Mouse (Mus musculus): ENCODE results near the gene Trp53bp2.
A peak's percentile ranks its signal among the peaks of the same experiment; 100 is the strongest.

Gene Trp53bp2

DNA sequence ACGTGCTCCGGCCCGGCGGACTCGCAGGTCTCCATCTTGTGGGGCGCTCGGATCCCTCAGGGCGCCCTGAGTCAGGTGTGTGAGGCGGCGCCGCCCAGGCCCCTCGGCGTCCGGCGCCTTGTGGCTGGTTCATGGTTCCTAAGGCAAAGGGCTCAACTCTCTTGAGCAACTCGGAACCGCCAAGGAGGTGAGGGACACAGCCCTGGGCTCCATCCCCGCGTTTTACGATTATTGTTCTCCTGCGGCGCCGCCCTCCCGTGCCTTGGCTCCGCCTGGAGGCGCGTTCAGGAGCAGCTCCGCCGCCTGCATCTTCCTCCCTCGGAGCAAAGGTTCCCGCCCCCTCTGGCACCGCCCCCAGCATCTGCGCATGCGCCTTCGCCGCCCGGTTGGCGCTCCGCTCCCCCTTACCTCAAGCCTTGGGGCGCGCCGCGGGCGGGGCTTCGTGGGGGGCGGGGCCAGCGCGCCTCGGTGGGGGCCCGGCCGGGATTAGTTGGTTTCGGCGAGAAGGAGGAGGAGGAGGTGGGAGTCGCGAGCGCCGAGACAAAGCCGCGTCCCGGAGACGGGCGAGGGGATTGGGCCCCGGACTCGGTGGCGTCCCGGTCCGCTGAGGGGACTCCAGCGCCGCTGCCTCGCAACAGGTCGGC is at the start of gene Trp53bp2:
Trp53bp2 (plus strand) TSS at position 489 of the 644 bp plus-strand sequence.
- DNase-seq = peak; percentile 100

GRCm38 (mm10) chr1:182362703-182363102 is 46.3 kb upstream of the Trp53bp2 start:
- DNase-seq = no peak

DNA sequence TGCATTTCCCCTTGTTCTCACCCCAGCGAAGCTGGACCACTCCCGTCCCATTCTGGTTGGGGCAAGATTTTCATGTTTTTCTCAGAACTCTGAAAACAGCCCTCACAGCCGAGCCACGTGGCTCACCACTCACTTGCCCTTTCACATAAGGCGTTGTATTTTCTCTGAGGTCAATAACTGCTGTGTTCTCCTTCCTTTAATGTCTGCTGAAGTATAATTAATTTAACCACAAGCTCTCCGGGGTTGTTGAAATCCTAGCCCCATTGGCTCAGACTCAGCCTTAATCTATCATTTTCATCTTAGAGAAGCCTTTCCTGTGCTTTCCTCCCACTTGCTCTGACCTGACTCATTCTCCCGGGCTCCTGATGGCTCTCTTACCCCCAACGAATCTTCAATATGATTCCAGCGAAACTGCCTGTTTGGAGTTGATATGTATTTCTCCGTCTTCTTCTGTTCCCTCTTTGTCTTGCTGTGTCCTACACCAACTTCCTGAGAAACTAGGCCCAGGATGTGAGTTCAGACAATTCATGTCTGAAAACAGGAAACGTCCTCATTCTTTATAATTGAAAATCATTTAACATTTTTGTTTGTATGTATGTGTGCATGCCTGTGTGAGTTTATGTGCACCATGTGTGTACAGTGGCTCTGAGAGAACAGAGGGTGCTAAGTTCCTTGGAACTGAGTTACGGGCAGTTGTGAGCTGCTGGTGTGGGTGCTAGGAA is 45.1 kb upstream of the Trp53bp2 start:
- DNase-seq = no peak

DNA sequence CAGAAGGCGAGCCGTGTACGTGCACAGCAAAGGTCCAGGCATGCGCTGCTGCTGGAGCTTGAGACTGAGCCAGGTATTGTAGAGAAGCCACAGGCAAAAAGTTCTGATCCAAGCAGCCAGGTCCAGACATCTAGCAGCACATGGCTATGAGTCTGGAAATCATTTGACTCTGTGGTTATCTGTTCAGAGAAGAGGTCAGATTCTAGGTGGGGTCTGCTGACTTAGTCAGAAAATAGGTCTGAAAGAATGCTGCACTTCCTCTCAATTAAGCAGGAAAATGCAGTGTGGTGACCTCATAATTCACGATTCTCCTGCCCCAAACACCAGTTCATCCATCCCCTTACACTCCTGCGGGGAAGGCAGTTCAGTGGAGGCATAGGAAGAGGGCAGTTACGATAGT is 40.7 kb upstream of the Trp53bp2 start:
- no peak for DNase-seq

DNA sequence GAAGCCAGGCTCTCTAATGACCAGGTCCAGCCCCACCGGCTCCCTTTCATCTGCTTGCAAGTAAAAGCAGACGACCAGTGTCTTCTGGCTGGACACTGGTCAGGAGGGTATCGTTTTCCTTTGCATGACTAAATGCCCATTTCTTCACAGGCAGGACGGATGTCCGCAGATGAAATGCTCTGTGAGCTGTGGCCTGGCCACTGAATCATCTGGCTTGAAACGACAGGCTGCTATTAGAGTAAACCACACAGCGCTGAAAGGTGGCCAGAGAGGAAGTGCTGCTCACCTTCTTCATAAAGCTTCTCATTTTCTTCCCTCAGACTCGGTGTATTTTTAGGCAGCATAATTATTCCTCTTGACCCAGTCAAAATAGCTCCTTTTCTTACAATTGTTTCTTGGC is 40.2 kb upstream of the Trp53bp2 start:
- no peak for DNase-seq

- DNase-seq = no peak
Observed at GRCm38 (mm10) chr1:182369435-182369834, 39.5 kb upstream of the Trp53bp2 start.

DNA sequence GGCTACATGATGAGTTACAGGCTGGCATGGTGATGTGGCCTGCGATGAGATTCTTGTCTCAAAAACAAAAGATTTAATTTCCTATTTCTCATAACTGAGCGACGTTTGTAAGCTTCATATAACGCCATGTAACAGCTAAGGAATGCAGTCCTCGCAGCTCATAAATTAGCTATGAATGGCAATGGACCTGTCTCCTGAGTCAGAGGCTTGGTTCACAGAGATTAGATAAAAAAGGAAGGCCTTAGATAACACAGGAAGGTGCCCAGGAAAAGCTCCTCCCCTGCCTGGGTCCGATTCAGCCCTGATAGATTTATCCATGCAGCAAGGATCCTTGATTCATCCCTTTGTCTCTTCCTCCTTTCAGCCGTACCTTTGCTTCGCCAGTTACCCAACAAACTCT is 37.1 kb upstream of the Trp53bp2 start:
- no peak for DNase-seq

DNA sequence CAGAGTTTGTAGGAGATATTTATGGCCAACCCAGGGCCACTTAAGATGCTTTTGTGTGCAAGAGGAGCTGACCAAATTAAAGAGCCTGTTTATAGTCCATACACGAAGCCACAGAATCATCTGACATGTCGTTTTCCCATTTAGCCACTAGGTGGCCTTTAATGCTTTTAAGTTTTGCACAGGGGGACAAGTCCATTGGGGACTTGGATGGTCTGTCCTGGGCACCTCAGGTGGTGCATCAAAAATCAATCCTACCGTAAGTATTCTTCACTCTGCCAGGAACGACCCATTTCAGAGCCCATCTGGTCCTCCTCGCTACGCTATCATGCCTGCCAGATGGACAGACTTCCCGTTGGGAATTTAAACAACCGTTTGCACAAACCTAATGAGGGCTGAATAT is 32.8 kb upstream of the Trp53bp2 start:
- peak; percentile 49 for DNase-seq

GRCm38 (mm10) chr1:182376826-182377225 is 32.1 kb upstream of the Trp53bp2 start:
- no peak for DNase-seq

GRCm38 (mm10) chr1:182377519-182377918 is 31.5 kb upstream of the Trp53bp2 start:
- DNase-seq = no peak

- DNase-seq = no peak
Observed at GRCm38 (mm10) chr1:182378205-182378835, 30.7 kb upstream of the Trp53bp2 start.

DNA sequence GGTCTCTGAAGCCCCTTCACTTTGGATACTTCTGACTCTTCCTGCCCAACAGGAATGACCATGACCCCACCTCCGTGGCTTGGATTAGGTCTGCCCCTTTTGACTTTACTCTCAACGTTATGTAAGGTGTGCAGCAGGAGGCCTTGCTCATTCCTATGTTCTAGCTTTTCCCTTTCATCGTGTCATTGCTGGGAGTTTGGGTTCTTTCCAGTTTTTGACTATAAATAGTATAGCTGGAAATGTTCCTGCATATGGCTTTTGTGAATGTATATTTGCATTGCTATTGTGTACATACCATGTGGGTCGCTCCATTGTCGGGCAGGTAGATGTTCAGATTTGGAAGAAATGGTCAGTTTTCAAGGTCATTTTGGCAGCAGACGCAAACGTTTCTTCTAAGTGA is 30.1 kb upstream of the Trp53bp2 start:
- no peak for DNase-seq

- no peak for DNase-seq
Observed at GRCm38 (mm10) chr1:182380683-182381082, 28.3 kb upstream of the Trp53bp2 start.

DNA sequence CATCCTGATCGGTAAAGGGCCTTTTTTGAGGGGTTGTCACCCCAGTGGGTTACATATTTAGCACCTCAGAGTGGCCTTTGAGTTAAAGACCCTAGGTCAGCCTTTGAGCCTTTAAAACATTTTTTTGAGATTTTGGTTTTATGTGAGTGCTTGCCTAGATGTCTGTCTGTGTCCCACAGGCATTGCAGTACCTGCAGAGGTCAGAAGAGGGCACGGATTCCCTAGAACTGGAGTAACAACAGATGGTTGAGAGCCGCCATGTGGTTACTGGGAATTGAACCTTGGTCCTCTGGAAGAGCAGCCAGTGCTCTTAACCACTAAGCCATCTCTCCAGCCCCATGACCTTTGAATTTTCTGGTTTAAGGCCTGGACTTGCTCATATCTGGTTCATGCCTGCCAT is 27.6 kb upstream of the Trp53bp2 start:
- DNase-seq = no peak

GRCm38 (mm10) chr1:182383096-182383495 is 25.9 kb upstream of the Trp53bp2 start:
- no peak for DNase-seq

DNA sequence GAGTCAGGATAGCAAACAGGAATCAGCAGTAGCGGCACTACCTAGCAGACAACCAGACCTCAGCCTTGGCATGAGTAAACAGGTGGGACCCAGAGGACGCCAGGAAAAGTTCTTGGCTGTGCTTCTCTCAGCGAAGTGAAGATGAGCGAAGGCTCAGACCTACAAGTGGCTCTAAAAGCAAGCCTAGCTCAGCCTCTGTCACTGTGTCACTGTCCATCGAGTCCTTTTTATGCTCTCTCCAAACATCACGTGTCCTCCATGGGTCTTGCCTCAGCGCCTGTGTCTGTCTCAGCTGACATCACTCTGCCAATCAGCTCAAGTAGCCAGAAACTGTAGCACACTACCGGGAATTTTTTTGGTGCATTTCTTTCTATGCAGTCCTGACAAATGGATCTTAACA is 22.5 kb upstream of the Trp53bp2 start:
- DNase-seq = no peak

GRCm38 (mm10) chr1:182388729-182389128 is 20.2 kb upstream of the Trp53bp2 start:
- peak; percentile 61 for DNase-seq

- peak; percentile 52 for DNase-seq
Observed at GRCm38 (mm10) chr1:182398171-182398570, 10.8 kb upstream of the Trp53bp2 start.

- DNase-seq = peak; percentile 37
Observed at GRCm38 (mm10) chr1:182398780-182399179, 10.2 kb upstream of the Trp53bp2 start.

DNA sequence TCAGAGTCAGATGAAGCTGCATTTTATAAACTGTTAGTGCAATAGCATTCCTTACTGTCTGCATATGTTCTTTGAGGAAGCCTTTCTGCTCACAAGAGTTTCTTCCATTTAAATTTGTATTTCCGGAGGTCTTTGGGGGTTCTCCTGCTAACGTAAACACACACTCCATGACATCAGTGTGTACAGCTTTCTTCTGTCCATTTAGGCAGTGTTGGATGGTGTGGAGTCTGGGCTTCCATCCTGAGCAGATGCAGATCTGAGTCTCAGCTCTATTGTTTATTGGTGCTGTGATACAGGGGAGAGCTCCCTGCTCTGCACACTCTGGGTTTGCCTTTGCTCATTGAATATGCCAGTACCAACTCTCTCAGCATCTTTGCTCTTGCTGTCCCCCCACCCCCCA is 9.8 kb upstream of the Trp53bp2 start:
- no peak for DNase-seq

GRCm38 (mm10) chr1:182399908-182400307 is 9.1 kb upstream of the Trp53bp2 start:
- no peak for DNase-seq

- DNase-seq = no peak
Observed at GRCm38 (mm10) chr1:182403076-182403475, 5.9 kb upstream of the Trp53bp2 start.

- no peak for DNase-seq
Observed at GRCm38 (mm10) chr1:182406621-182407020, 2.4 kb upstream of the Trp53bp2 start.

GRCm38 (mm10) chr1:182408243-182408642 is 729 bp upstream of the Trp53bp2 start:
- no peak for DNase-seq
